Mouse (Mus musculus): ENCODE results near the gene Dock1. TPM values are rescaled to one million over a fixed set of nuclear protein-coding genes. Genes with fewer than 3 reads are reported as not detected.
A peak's percentile ranks its signal among the peaks of the same experiment; 100 is the strongest.

The Dock1 gene
- polyA plus RNA-seq, 1 experiment from 2014 or later: 24.7 TPM

DNA sequence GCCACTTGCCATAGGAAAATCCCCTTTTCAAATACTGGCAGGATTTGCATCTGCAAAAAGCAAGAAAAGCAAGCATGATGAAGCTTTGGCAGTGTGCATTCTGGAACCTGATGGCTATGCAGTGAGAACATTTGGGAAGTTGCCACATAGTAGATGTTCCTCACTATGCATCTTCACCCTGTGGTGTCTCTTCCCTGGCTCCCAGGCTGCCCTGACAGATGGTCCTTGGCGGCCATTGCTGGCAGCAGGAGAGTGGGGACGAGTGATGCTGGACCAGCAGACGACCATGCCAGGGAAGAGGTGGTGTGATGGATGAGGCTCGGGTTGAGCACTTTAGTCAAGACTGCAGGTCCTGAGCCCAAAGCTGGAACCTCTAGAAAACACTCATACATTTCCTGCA, 462.0 kb downstream of the Dock1 start:
- Histone ChIP-seq H3K27me3 (ENCODE audit: insufficient read depth, poor library complexity, severe bottlenecking) (0 out of 2 replicates have a peak, but pooled peaks cover 3% of the 10 kb centered on the region), H3K36me3 (peaks cover 25% of the 10 kb centered on the region), H3K4me1 (peaks cover 28% of the 10 kb centered on the region), H3K9me3 (no peaks in the 10 kb centered on the region), H3K4me3 (no peak overlapping the region), H3K27ac (no peak overlapping the region)
- 89% methylated on average over 4 of the region's 4 CpGs for WGBS
- no peak for DNase-seq (ENCODE audit: low spot score)

- Histone ChIP-seq H3K4me1 (peaks cover 27% of the 10 kb centered on the region), H3K4me3 (no peak overlapping the region), H3K27ac (no peak overlapping the region), H3K27me3 (ENCODE audit: insufficient read depth, poor library complexity, severe bottlenecking) (0 out of 2 replicates have a peak, but pooled peaks cover 3% of the 10 kb centered on the region), H3K9me3 (no peaks in the 10 kb centered on the region), H3K36me3 (peaks cover 25% of the 10 kb centered on the region)
- WGBS: 84% methylated on average over 12 of the region's 12 CpGs
- no peak for DNase-seq (ENCODE audit: low spot score)
Observed at GRCm38 (mm10) chr7:135134619-135135018, 464.2 kb downstream of the Dock1 start.

- no peak overlapping the region for H3K27ac ChIP-seq
- H3K4me3 ChIP-seq: no peak overlapping the region
- H3K9me3 ChIP-seq: no peaks in the 10 kb centered on the region
- 40% methylated on average over 5 of the region's 5 CpGs for WGBS
- no peak for DNase-seq (ENCODE audit: low spot score)
- peaks cover 21% of the 10 kb centered on the region for H3K36me3 ChIP-seq
- no peaks in the 10 kb centered on the region for H3K27me3 ChIP-seq (ENCODE audit: insufficient read depth, poor library complexity, severe bottlenecking)
- peaks cover 20% of the 10 kb centered on the region for H3K4me1 ChIP-seq
Observed at GRCm38 (mm10) chr7:135139153-135139612, 468.7 kb downstream of the Dock1 start.

DNA sequence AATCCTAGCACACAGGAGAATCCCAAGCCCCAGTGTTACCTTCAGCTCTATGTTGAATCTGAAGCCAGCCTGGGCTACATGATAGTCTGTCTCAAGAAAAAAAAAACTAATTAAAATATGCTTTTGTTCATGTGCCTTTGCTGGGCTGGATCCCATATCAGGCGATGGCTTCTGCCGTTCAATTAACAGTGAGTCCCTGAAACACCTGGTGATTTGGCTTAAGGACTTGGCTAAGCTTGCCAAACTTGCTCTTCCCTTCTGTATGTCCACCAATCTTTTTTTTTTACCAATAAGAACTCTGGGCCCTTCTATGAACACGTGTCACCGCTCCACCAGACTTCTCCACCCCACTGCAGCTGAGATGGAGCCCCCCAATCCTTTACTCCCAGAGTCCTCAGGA, 474.3 kb downstream of the Dock1 start:
- no peaks in the 10 kb centered on the region for H3K9me3 ChIP-seq
- H3K4me1 ChIP-seq: no peaks in the 10 kb centered on the region
- H3K4me3 ChIP-seq: no peak overlapping the region
- H3K27me3 ChIP-seq (ENCODE audit: insufficient read depth, poor library complexity, severe bottlenecking): no peaks in the 10 kb centered on the region
- 90% methylated on average over 4 of the region's 4 CpGs for WGBS
- H3K27ac ChIP-seq: no peak overlapping the region
- peaks cover 45% of the 10 kb centered on the region for H3K36me3 ChIP-seq
- DNase-seq (ENCODE audit: low spot score): no peak

DNA sequence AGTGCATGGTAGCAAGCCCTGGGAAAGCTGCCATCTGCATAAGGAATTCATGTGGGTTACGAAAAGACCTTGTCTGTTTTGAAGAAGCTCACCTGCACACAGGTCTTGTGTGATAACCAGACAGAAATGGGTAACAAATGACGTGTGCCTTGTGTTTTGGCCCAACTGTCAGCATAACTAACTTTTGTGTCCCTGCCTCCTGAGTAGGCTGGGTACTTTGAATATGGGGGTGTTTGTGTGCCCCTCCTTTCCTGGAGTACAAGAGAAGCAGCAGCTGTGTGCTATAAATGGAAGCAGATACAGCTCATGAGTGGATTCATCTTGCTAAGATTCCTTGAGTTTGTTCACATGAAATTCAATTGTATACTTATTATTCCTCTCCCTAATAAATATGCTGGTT, 480.5 kb downstream of the Dock1 start:
- Histone ChIP-seq H3K9me3 (no peaks in the 10 kb centered on the region), H3K36me3 (peaks cover 35% of the 10 kb centered on the region), H3K4me3 (no peak overlapping the region), H3K27me3 (ENCODE audit: insufficient read depth, poor library complexity, severe bottlenecking) (no peaks in the 10 kb centered on the region), H3K27ac (no peak overlapping the region), H3K4me1 (peaks cover 7% of the 10 kb centered on the region; the same call in 1 of the 2 replicates)
- 75% methylated on average over 2 of the region's 2 CpGs for WGBS
- DNase-seq (ENCODE audit: low spot score): no peak

- DNase-seq (ENCODE audit: low spot score): no peak
- Histone ChIP-seq H3K4me1 (no peaks in the 10 kb centered on the region), H3K9me3 (no peaks in the 10 kb centered on the region), H3K27ac (no peak overlapping the region), H3K4me3 (no peak overlapping the region), H3K27me3 (ENCODE audit: insufficient read depth, poor library complexity, severe bottlenecking) (no peaks in the 10 kb centered on the region), H3K36me3 (peaks cover 10% of the 10 kb centered on the region; the same call in 1 of the 2 replicates)
- WGBS: 80% methylated on average over 5 of the region's 5 CpGs
Observed at GRCm38 (mm10) chr7:135157571-135157970, 487.1 kb downstream of the Dock1 start.

- DNase-seq (ENCODE audit: low spot score): no peak
- H3K27ac ChIP-seq: no peak overlapping the region
- WGBS: 89% methylated on average over 10 of the region's 10 CpGs
- no peaks in the 10 kb centered on the region for H3K9me3 ChIP-seq
- H3K4me3 ChIP-seq: no peak overlapping the region
- peaks cover 3% of the 10 kb centered on the region; the same call in 1 of the 2 replicates for H3K36me3 ChIP-seq
- no peaks in the 10 kb centered on the region for H3K4me1 ChIP-seq
- H3K27me3 ChIP-seq (ENCODE audit: insufficient read depth, poor library complexity, severe bottlenecking): no peaks in the 10 kb centered on the region
Observed at GRCm38 (mm10) chr7:135158381-135158780, 487.9 kb downstream of the Dock1 start.

DNA sequence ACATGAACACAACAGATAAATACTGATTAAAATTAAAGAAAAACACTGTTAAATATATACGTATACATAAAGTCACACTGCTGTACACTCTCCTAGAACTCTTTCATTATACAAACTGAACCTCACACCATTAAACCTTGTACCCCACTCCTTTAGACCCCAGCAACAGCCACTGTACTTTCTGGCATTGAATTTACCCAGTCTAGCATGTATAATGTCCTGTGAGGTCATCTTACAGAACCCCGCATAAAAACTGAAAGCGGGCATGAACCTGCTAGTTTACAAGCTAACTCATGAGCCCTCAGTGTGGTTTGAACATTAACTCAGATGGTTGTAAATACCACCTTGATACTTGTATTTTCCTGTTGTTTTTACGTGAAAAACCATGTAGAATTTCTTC, 489.2 kb downstream of the Dock1 start:
- WGBS: 87% methylated on average over 4 of the region's 4 CpGs
- Histone ChIP-seq H3K27ac (no peak overlapping the region), H3K4me1 (no peaks in the 10 kb centered on the region), H3K27me3 (ENCODE audit: insufficient read depth, poor library complexity, severe bottlenecking) (no peaks in the 10 kb centered on the region), H3K36me3 (peaks cover 7% of the 10 kb centered on the region; the same call in 1 of the 2 replicates), H3K9me3 (no peaks in the 10 kb centered on the region), H3K4me3 (no peak overlapping the region)
- DNase-seq (ENCODE audit: low spot score): no peak

DNA sequence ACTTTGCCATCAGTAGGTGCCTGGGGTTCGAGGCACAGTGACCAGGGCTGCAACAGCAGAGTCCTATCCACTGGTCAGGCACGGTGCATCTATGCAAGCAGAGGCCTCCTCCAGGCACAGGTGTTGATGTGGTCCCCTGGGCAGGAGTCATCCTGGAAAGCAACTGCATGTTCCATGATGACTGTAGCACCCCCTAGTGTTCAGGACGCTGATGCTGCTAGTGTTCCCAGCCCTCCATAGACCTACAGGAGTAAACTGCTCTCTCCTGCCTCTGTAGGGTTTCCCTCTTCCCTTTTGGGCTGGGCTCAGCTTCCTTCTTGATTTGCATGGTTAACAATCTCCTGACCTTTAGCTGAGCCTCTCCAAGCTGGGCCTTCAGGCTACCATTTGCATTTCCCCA, 494.7 kb downstream of the Dock1 start:
- no peaks in the 10 kb centered on the region for H3K27me3 ChIP-seq (ENCODE audit: insufficient read depth, poor library complexity, severe bottlenecking)
- no peak for DNase-seq (ENCODE audit: low spot score)
- peaks cover 28% of the 10 kb centered on the region for H3K36me3 ChIP-seq
- no peak overlapping the region for H3K4me3 ChIP-seq
- 32% methylated on average over 3 of the region's 3 CpGs for WGBS
- no peaks in the 10 kb centered on the region for H3K9me3 ChIP-seq
- no peak overlapping the region for H3K27ac ChIP-seq
- no peaks in the 10 kb centered on the region for H3K4me1 ChIP-seq

DNA sequence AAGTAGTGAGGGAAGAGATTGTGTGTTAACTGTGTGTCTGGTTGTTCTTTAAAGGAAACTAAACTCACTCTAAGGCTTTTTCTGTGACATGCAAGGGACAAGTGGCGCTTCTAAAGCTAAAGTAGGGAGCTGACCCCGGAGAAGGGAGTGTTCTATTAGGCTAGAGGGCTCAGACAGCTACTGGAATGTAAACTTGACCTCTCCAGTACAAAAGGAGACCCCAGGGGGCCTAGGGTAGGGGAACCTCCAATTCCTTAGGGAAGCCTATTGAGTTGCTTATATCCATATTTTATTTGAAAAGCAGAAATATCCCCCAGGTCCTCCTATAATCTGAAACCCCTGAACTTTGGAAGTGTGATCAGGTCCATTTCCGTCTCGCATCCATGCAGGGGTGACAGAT, 499.5 kb downstream of the Dock1 start:
- no peaks in the 10 kb centered on the region for H3K27me3 ChIP-seq (ENCODE audit: insufficient read depth, poor library complexity, severe bottlenecking)
- no peak overlapping the region for H3K4me3 ChIP-seq
- peaks cover 24% of the 10 kb centered on the region for H3K36me3 ChIP-seq
- WGBS: 79% methylated on average over 4 of the region's 4 CpGs
- no peak for DNase-seq (ENCODE audit: low spot score)
- no peaks in the 10 kb centered on the region for H3K9me3 ChIP-seq
- H3K27ac ChIP-seq: no peak overlapping the region
- H3K4me1 ChIP-seq: 0 out of 2 replicates have a peak, but pooled peaks cover 4% of the 10 kb centered on the region

- Histone ChIP-seq H3K27ac (no peak overlapping the region), H3K4me3 (no peak overlapping the region), H3K36me3 (peaks cover 18% of the 10 kb centered on the region), H3K4me1 (0 out of 2 replicates have a peak, but pooled peaks cover 4% of the 10 kb centered on the region), H3K27me3 (ENCODE audit: insufficient read depth, poor library complexity, severe bottlenecking) (no peaks in the 10 kb centered on the region), H3K9me3 (no peaks in the 10 kb centered on the region)
- DNase-seq (ENCODE audit: low spot score): no peak
- WGBS: 78% methylated on average over 9 of the region's 9 CpGs
Observed at GRCm38 (mm10) chr7:135172219-135172618, 501.8 kb downstream of the Dock1 start.

GRCm38 (mm10) chr7:135194190-135194589, 523.7 kb downstream of the Dock1 start:
- 88% methylated on average over 3 of the region's 3 CpGs for WGBS
- Histone ChIP-seq H3K36me3 (no peaks in the 10 kb centered on the region), H3K27ac (no peak overlapping the region)

GRCm38 (mm10) chr7:135195631-135196030, 525.2 kb downstream of the Dock1 start:
- no peaks in the 10 kb centered on the region for H3K4me1 ChIP-seq
- H3K27ac ChIP-seq: no peak overlapping the region
- H3K27me3 ChIP-seq (ENCODE audit: insufficient read depth, poor library complexity, severe bottlenecking): no peaks in the 10 kb centered on the region; the same call in 1 of the 2 replicates
- H3K36me3 ChIP-seq: no peaks in the 10 kb centered on the region
- no peak overlapping the region for H3K4me3 ChIP-seq
- 78% methylated on average over 2 of the region's 2 CpGs for WGBS
- no peaks in the 10 kb centered on the region for H3K9me3 ChIP-seq
- no peak for DNase-seq (ENCODE audit: low spot score)

More at GRCm38 (mm10) chr7:135194190-135194589, 523.7 kb downstream of the Dock1 start:
- peak; percentile 68 for DNase-seq (ENCODE audit: low spot score)
- H3K4me1 ChIP-seq: no peaks in the 10 kb centered on the region
- H3K4me3 ChIP-seq: no peak overlapping the region
- H3K27me3 ChIP-seq (ENCODE audit: insufficient read depth, poor library complexity, severe bottlenecking): no peaks in the 10 kb centered on the region; the same call in 1 of the 2 replicates
- H3K9me3 ChIP-seq: no peaks in the 10 kb centered on the region

DNA sequence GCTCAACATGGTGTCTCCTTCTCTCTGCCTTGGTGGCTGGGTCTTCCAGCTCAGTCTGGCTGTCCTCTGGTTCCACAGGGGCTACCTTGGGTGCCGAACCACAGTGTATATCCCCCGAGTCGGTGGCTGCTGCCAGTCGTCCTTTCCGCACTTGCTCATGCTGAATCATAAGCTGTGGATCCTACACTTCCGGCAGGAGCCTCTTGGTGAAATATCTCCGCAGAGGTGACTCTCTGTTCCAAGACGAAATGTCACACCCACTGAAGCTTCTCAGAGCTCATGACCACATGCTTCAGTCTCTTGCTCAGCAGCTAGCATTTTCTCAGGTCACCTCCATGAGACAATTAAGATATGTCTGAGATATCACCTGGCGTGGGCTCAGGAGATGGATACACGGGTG, 526.4 kb downstream of the Dock1 start:
- no peaks in the 10 kb centered on the region for H3K4me1 ChIP-seq
- H3K36me3 ChIP-seq: no peaks in the 10 kb centered on the region
- no peaks in the 10 kb centered on the region; the same call in 1 of the 2 replicates for H3K27me3 ChIP-seq (ENCODE audit: insufficient read depth, poor library complexity, severe bottlenecking)
- H3K4me3 ChIP-seq: no peak overlapping the region
- DNase-seq (ENCODE audit: low spot score): no peak
- H3K27ac ChIP-seq: no peak overlapping the region
- H3K9me3 ChIP-seq: no peaks in the 10 kb centered on the region
- WGBS: 86% methylated on average over 10 of the region's 10 CpGs

Data from heart, embryonic 10.5 days (tissue).